ENCODE assay signal across 8 mouse cellular contexts in genomic region chrX:103492398-103493256, GRCm38 (mm10).
A peak's percentile ranks its signal among the peaks of the same experiment; 100 is the strongest.
DNase-seq lines count a peak whose midpoint lies in the region; ATAC-seq and TF ChIP-seq lines count a peak whose summit lies in the region.

No protein-coding gene starts in this region.

- H3K79me2 ChIP-seq in C2C12 (ENCODE audit: control insufficient read depth, insufficient read depth), result peaks cover 40% of the 10 kb centered on the region

- peaks cover 12% of the 10 kb centered on the region for H3K79me3 ChIP-seq in C2C12 (ENCODE audit: low read depth)

- no peaks in the 10 kb centered on the region for H3K27me3 ChIP-seq in C2C12 (ENCODE audit: control insufficient read depth, insufficient read depth, insufficient read length)
- no peaks in the 10 kb centered on the region for H3K27me3 ChIP-seq in liver, embryonic 16.5 days (ENCODE audit: control insufficient read depth, insufficient read depth, low read depth, low read length)
- no peaks in the 10 kb centered on the region for H3K27me3 ChIP-seq in stomach, embryonic 15.5 days (replicated peaks)

- TF ChIP-seq CTCF in C2C12 (IDR thresholded peaks at IDR 0.05; ENCODE audit: control insufficient read depth, insufficient read depth, insufficient read length), result no peak

- H3K9me3 ChIP-seq in liver, embryonic 16.5 days (replicated peaks; ENCODE audit: control insufficient read depth, low read length), result no peaks in the 10 kb centered on the region
- H3K9me3 ChIP-seq in stomach, embryonic 15.5 days, result no peaks in the 10 kb centered on the region

- H3K9ac ChIP-seq in liver, embryonic 16.5 days (ENCODE audit: low read depth, low read length), result peak overlapping the region; percentile 86
- H3K9ac ChIP-seq in stomach, embryonic 15.5 days, result no peak overlapping the region; the same call in 1 of the 2 replicates

- H3K4me1 ChIP-seq in liver, embryonic 16.5 days (ENCODE audit: control insufficient read depth, low read depth, low read length), result peaks cover 12% of the 10 kb centered on the region
- H3K4me1 ChIP-seq in stomach, embryonic 15.5 days, result 0 out of 2 replicates have a peak, but pooled peaks cover 5% of the 10 kb centered on the region

- intact Hi-C loops in heart, postnatal 10 days (cut with DNase I), result loop anchor here (2.0 kb wide), 1 partner anchor 130 kb away; no protein-coding TSS in a partner anchor

- H3K27ac ChIP-seq in liver, embryonic 16.5 days (ENCODE audit: low read length), result peak overlapping the region; percentile 78
- peak overlapping the region; percentile 92 for H3K27ac ChIP-seq in stomach, embryonic 15.5 days

- DNase-seq in heart, adult 11 months, result peak; percentile 85
- DNase-seq in heart, adult 8-10 months (ENCODE audit: low spot score), result no peak
- peak; percentile 12 to 24 for DNase-seq in heart, postnatal 10 days
- no peak for DNase-seq in adrenal gland, postnatal 10 days

- peak; percentile 31 for ATAC-seq in common myeloid progenitor, adult 5-6 weeks (replicated peaks; ENCODE audit: low read depth, poor library complexity, severe bottlenecking)
- ATAC-seq in liver, embryonic 16.5 days (ENCODE audit: low read depth), result peak; percentile 53
- no peak for ATAC-seq in stomach, embryonic 15.5 days (ENCODE audit: insufficient read depth, low FRiP score, low read depth)

- H3K36me3 ChIP-seq in C2C12 (ENCODE audit: control insufficient read depth, insufficient read depth), result peaks cover 14% of the 10 kb centered on the region
- no peaks in the 10 kb centered on the region; the same call in 1 of the 2 replicates for H3K36me3 ChIP-seq in liver, embryonic 16.5 days (ENCODE audit: control insufficient read depth, insufficient read depth)
- H3K36me3 ChIP-seq in stomach, embryonic 15.5 days, result no peaks in the 10 kb centered on the region

- peak overlapping the region; percentile 43 for H3K4me3 ChIP-seq in C2C12 (ENCODE audit: insufficient read depth, poor library complexity, severe bottlenecking)
- H3K4me3 ChIP-seq in liver, embryonic 16.5 days (ENCODE audit: low read depth, low read length), result peak overlapping the region; percentile 78
- H3K4me3 ChIP-seq in stomach, embryonic 15.5 days (replicated peaks), result peak overlapping the region; percentile 54

- peak overlapping the region; percentile 51 for H3ac ChIP-seq in C2C12 (ENCODE audit: control insufficient read depth, insufficient read length, low read depth)

- 36% methylated on average over 10 of the region's 10 CpGs for WGBS in liver, embryonic 16.5 days (ENCODE audit: insufficient replicate concordance)
- WGBS in stomach, embryonic 15.5 days, result 35% methylated on average over 10 of the region's 10 CpGs

- peak overlapping the region; percentile 59 for H3K4me2 ChIP-seq in liver, embryonic 16.5 days (ENCODE audit: low read depth, low read length)
- peak overlapping the region; percentile 48 for H3K4me2 ChIP-seq in stomach, embryonic 15.5 days

TF ChIP-seq in C2C12, 6 proteins besides CTCF, POLR2A, EP300 and RAD21:
- TF ChIP-seq CEBPB (IDR thresholded peaks at IDR 0.05; ENCODE audit: low read depth) (no peak), MYOD1 (IDR thresholded peaks at IDR 0.05; ENCODE audit: control insufficient read depth, insufficient read length, low read depth) (no peak), USF1 (IDR thresholded peaks at IDR 0.05; ENCODE audit: low read depth) (no peak), FOSL1 (IDR thresholded peaks at IDR 0.05; ENCODE audit: insufficient read depth, low read length, poor library complexity, severe bottlenecking) (no peak), MAX (IDR thresholded peaks at IDR 0.05) (no peak), MYOG (IDR thresholded peaks at IDR 0.05; ENCODE audit: control insufficient read depth, extremely low read depth, insufficient read length) (no peak)

Comparison
In these comparisons a context has a peak if more than half of its experiments do, and no peak if none do; other contexts are left out.
1. DNase-seq: peak in heart, adult 11 months (single experiment) and heart, postnatal 10 days (2 of 2); none in heart, adult 8-10 months (single experiment) and adrenal gland, postnatal 10 days (single experiment).
2. Peak in every context shown above with its lines, with median percentiles within 50 percentile points of each other: H3K4me3 ChIP-seq.